Mouse (Mus musculus) heart, postnatal 0 days (tissue): ENCODE data around the gene Snapc4.

ENCODE experiments used
- CTCF ChIP-seq: IDR thresholded peaks from 2 replicates; pipeline ENCODE4 v1.5.1; 2016; ENCODE audit warnings: antibody characterized with exemption, control low read depth, low read depth
- EP300 ChIP-seq: IDR thresholded peaks from 2 replicates; pipeline ENCODE4 v1.6.1; 2016; ENCODE audit warnings: antibody characterized with exemption, low read depth

DNA sequence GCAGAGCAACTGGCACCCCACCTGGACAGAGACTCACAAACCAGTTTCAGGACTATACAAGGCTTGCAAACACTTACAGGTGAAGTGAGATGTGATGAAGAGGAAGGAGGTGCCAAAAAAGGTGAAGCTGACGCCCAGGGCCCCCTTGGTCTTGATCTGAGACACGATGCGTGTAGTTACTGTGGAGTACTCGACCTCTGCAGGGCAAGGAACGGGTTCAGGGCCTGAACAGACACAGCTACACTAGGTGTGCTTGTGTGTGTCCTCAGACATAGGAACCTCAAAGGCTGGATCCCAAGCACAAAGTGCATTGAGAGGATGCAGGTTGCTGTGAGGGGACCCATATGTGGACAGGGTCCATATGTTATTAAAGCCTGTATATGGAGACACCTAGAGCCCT is 19.8 kb upstream of the Snapc4 start:
- no peak for TF ChIP-seq CTCF
- no peak for TF ChIP-seq EP300
